Mouse (Mus musculus) lung, embryonic 16.5 days (tissue): ENCODE data around the gene Pigs. TPM values are rescaled to one million over a fixed set of nuclear protein-coding genes. Genes with fewer than 3 reads are reported as not detected.

Experiments used
- ATAC-seq: fragments of 200-750 bp; cut with Nextera tagmentation; 2 replicates; pipeline ENCODE4 v1.8.0; 2017; ENCODE audit warnings: low read depth, mild to moderate bottlenecking, moderate library complexity
- H3K27ac ChIP-seq: fragments of 300-500 bp; sonication (generic); 2 replicates; pipeline ENCODE4 v1.5.1; 2014; ENCODE audit warnings: mild to moderate bottlenecking, control low read depth, low read length
- H3K27me3 ChIP-seq: fragments of 300-500 bp; sonication (generic); 2 replicates; pipeline ENCODE4 v1.6.1; 2014; ENCODE audit warnings: low read depth, low read length, mixed read lengths; ENCODE audit not compliant: control insufficient read depth, insufficient read depth
- H3K36me3 ChIP-seq: fragments of 300-500 bp; sonication (generic); 2 replicates; pipeline ENCODE4 v1.6.1; 2014; ENCODE audit warnings: low read length; ENCODE audit not compliant: control insufficient read depth, insufficient read depth
- H3K4me1 ChIP-seq: fragments of 300-500 bp; sonication (generic); replicated peaks from 2 replicates; pipeline ENCODE4 v1.6.1; 2014; ENCODE audit warnings: low read length, mixed read lengths; ENCODE audit not compliant: control insufficient read depth, insufficient read depth
- H3K4me2 ChIP-seq: fragments of 300-500 bp; sonication (generic); 2 replicates; pipeline ENCODE4 v1.6.1; 2014; ENCODE audit warnings: low read depth, low read length, control low read depth
- H3K4me3 ChIP-seq: fragments of 300-500 bp; sonication (generic); 2 replicates; pipeline ENCODE4 v1.5.1; 2014; ENCODE audit warnings: mild to moderate bottlenecking, low read length, control low read depth
- H3K9ac ChIP-seq: fragments of 300-500 bp; sonication (generic); 2 replicates; pipeline ENCODE4 v1.6.1; 2014; ENCODE audit warnings: low read length, control low read depth
- H3K9me3 ChIP-seq: fragments of 300-500 bp; sonication (generic); 2 replicates; pipeline ENCODE4 v1.6.1; 2016; ENCODE audit warnings: low read length; ENCODE audit not compliant: control insufficient read depth
- WGBS: fragments of 180-500 bp; shearing (Covaris S2); extraction: QIAGEN DNeasy Blood & Tissue Kit; methylation state at CpG from one replicate; pipeline ENCODE4 v1.1.7; 2014; 5-methylcytosine and 5-hydroxymethylcytosine counted together
- polyA plus RNA-seq: library from polyadenylated mRNA; unstranded; fragments of >200 nt; fragmentation: Nextera tagmentation; extraction: Ambion mirVana; gene quantifications from 2 replicates; pipeline ENCODE4 v1.2.1, GENCODE M21; 2015

Pigs gene
- polyA plus RNA-seq, 1 experiment from 2014 or later, result 84.8 TPM

GRCm38 (mm10) chr11:78328512-78329056, 369 bp downstream of the Pigs start:
- Histone ChIP-seq H3K4me3 (peak overlapping the region; percentile 66), H3K9me3 (no peaks in the 10 kb centered on the region), H3K36me3 (no peaks in the 10 kb centered on the region), H3K4me2 (peak overlapping the region; percentile 93), H3K4me1 (peaks cover 10% of the 10 kb centered on the region), H3K27me3 (no peaks in the 10 kb centered on the region), H3K27ac (no peak overlapping the region), H3K9ac (peak overlapping the region; percentile 89)
- ATAC-seq, result peak; percentile 40
- under 1% methylated on average over 39 of the region's 41 CpGs for WGBS

- no peak for ATAC-seq
- 92% methylated on average over 12 of the region's 12 CpGs for WGBS
These were observed 4.5 kb downstream of the Pigs start for GRCm38 (mm10) chr11:78332676-78333075.

GRCm38 (mm10) chr11:78333992-78334391, 5.8 kb downstream of the Pigs start:
- Histone ChIP-seq H3K9me3 (no peaks in the 10 kb centered on the region), H3K4me3 (no peak overlapping the region), H3K27ac (no peak overlapping the region), H3K4me1 (peaks cover 7% of the 10 kb centered on the region), H3K27me3 (no peaks in the 10 kb centered on the region), H3K36me3 (peaks cover 2% of the 10 kb centered on the region), H3K4me2 (no peak overlapping the region), H3K9ac (no peak overlapping the region)
- WGBS, result 88% methylated on average over 5 of the region's 5 CpGs
- no peak for ATAC-seq

More at GRCm38 (mm10) chr11:78332676-78333075, 4.5 kb downstream of the Pigs start:
- no peaks in the 10 kb centered on the region for H3K27me3 ChIP-seq
- peaks cover 2% of the 10 kb centered on the region for H3K36me3 ChIP-seq
- no peak overlapping the region for H3K4me3 ChIP-seq
- no peaks in the 10 kb centered on the region for H3K9me3 ChIP-seq
- no peak overlapping the region for H3K27ac ChIP-seq
- peaks cover 10% of the 10 kb centered on the region for H3K4me1 ChIP-seq
- no peak overlapping the region for H3K9ac ChIP-seq
- H3K4me2 ChIP-seq, result no peak overlapping the region

- Histone ChIP-seq H3K4me1 (no peaks in the 10 kb centered on the region), H3K36me3 (peaks cover 7% of the 10 kb centered on the region), H3K4me2 (no peak overlapping the region), H3K9me3 (no peaks in the 10 kb centered on the region), H3K9ac (no peak overlapping the region), H3K4me3 (no peak overlapping the region), H3K27ac (no peak overlapping the region), H3K27me3 (no peaks in the 10 kb centered on the region)
- no peak for ATAC-seq
- 93% methylated on average over 8 of the region's 8 CpGs for WGBS
These were observed 8.8 kb downstream of the Pigs start for GRCm38 (mm10) chr11:78337040-78337439.

- no peak overlapping the region for H3K9ac ChIP-seq
- H3K4me2 ChIP-seq, result no peak overlapping the region
- no peak overlapping the region for H3K27ac ChIP-seq
- WGBS, result 70% methylated on average over 12 of the region's 12 CpGs
- ATAC-seq, result no peak
- peaks cover 5% of the 10 kb centered on the region; the same call in 1 of the 2 replicates for H3K36me3 ChIP-seq
- H3K4me1 ChIP-seq, result peaks cover 19% of the 10 kb centered on the region
- H3K4me3 ChIP-seq, result no peak overlapping the region
- H3K27me3 ChIP-seq, result no peaks in the 10 kb centered on the region
- no peaks in the 10 kb centered on the region for H3K9me3 ChIP-seq
These were observed 13.5 kb downstream of the Pigs start for GRCm38 (mm10) chr11:78341702-78342101.

GRCm38 (mm10) chr11:78343381-78344327, 15.4 kb downstream of the Pigs start, which contains the start of gene Unc119:
Gene Unc119, plus strand, starts transcription at chr11:78343482.
- WGBS, result under 1% methylated on average over 54 of the region's 66 CpGs
- Histone ChIP-seq H3K27ac (peak within 1 kb of the TSS; percentile 32), H3K4me3 (peak within 1 kb of the TSS; percentile 78), H3K9me3 (no peaks in the 10 kb centered on the region), H3K9ac (peak within 1 kb of the TSS; percentile 87), H3K36me3 (peaks cover 5% of the 10 kb centered on the region; the same call in 1 of the 2 replicates), H3K4me1 (peaks cover 19% of the 10 kb centered on the region), H3K27me3 (no peaks in the 10 kb centered on the region), H3K4me2 (peak within 1 kb of the TSS; percentile 92)
- peak; percentile 87 for ATAC-seq

- no peak for ATAC-seq
- Histone ChIP-seq H3K4me2 (peak overlapping the region; percentile 92), H3K9ac (peak overlapping the region; percentile 87; the same call in 1 of the 2 replicates), H3K27me3 (no peaks in the 10 kb centered on the region), H3K4me1 (peaks cover 20% of the 10 kb centered on the region), H3K4me3 (peak overlapping the region; percentile 78), H3K36me3 (peaks cover 2% of the 10 kb centered on the region; the same call in 1 of the 2 replicates), H3K9me3 (no peaks in the 10 kb centered on the region), H3K27ac (peak overlapping the region; percentile 32; the same call in 1 of the 2 replicates)
- WGBS, result 62% methylated on average over 6 of the region's 6 CpGs
These were observed 16.2 kb downstream of the Pigs start for GRCm38 (mm10) chr11:78344328-78344889.

- no peaks in the 10 kb centered on the region for H3K9me3 ChIP-seq
- no peaks in the 10 kb centered on the region for H3K27me3 ChIP-seq
- peak overlapping the region; percentile 7; the same call in 1 of the 2 replicates for H3K4me3 ChIP-seq
- no peaks in the 10 kb centered on the region for H3K36me3 ChIP-seq
- 39% methylated on average over 8 of the region's 8 CpGs for WGBS
- peak overlapping the region; percentile 92; the same call in 1 of the 2 replicates for H3K4me2 ChIP-seq
- 0 out of 2 replicates have a peak overlapping the region, but pooled peaks have one; percentile 13 for H3K9ac ChIP-seq
- ATAC-seq, result peak; percentile 38
- H3K4me1 ChIP-seq, result peaks cover 25% of the 10 kb centered on the region
- peak overlapping the region; percentile 20; the same call in 1 of the 2 replicates for H3K27ac ChIP-seq
These were observed 16.9 kb downstream of the Pigs start for GRCm38 (mm10) chr11:78344890-78345715.
